Mouse (Mus musculus) activated CD4-positive, CD25-positive, alpha-beta regulatory T cell (primary cell): ENCODE results near the gene Diaph2. TPM values are rescaled to one million over a fixed set of nuclear protein-coding genes. Genes with fewer than 3 reads are reported as not detected.

Source experiments
- polyA plus RNA-seq, 2 experiments: library from polyadenylated mRNA; unstranded; fragments of 100-300 nt; shearing (Covaris generic); gene quantifications; one replicate each; pipeline ENCODE4 v1.2.1; 2017

Gene Diaph2
- 10 to 100 TPM; 13.3 to 18.6 TPM for polyA plus RNA-seq

DNA sequence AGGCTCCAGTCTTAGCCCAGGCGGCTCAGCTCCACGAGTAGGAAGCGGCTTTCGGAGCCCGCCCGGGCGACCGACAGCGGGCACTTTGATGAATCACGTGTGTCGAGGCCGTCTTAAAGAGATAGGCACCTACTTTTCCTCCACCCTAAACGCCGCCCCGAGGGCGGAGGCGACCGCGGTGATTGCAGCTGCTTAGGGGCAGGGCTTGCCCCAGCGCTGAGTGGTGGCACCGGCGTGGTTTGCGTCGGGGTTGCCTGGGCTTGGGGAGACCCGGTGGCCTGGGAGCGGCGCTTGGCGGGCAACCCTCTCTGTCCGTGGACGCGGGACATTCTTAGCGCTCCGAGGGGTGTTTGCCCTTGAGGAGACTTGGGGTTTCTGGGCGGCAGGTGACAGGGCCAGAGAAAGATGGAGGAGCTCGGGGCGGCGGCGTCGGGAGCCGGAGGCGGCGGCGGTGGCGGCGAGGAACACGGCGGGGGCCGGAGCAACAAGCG lies at the start of gene Diaph2:
Gene Diaph2 (plus strand): TSS at position 172 of the 491 bp plus-strand sequence.

